Comparison of ENCODE assay signal across 7 mouse cellular contexts in genomic region chr4:135946659-135947301, GRCm38 (mm10). TPM values are rescaled to one million over a fixed set of nuclear protein-coding genes. Genes with fewer than 3 reads are reported as not detected.
DNase-seq lines count a peak whose midpoint lies in the region; ATAC-seq and TF ChIP-seq lines count a peak whose summit lies in the region.

No protein-coding gene starts in this region.

- H3K9me3 ChIP-seq in lung, postnatal 0 days (ENCODE audit: low read length): no peaks in the 10 kb centered on the region
- no peaks in the 10 kb centered on the region for H3K9me3 ChIP-seq in hindbrain, embryonic 13.5 days

- under 1% methylated on average over 28 of the region's 28 CpGs for WGBS in lung, postnatal 0 days
- 2% methylated on average over 28 of the region's 28 CpGs for WGBS in hindbrain, embryonic 13.5 days

- peak overlapping the region; percentile 69 for H3K27ac ChIP-seq in lung, postnatal 0 days (ENCODE audit: low read length)
- H3K27ac ChIP-seq in cortical plate, adult 2 months (ENCODE audit: insufficient read depth, low read length): peak overlapping the region; percentile 17; the same call in 1 of the 2 replicates
- H3K27ac ChIP-seq in hindbrain, embryonic 13.5 days: peak overlapping the region; percentile 83

- peaks cover 14% of the 10 kb centered on the region; the same call in 1 of the 2 replicates for H3K4me1 ChIP-seq in lung, postnatal 0 days (ENCODE audit: insufficient read depth, low read depth, low read length)
- H3K4me1 ChIP-seq in cortical plate, adult 2 months (ENCODE audit: control insufficient read depth, insufficient read depth, low read length): peaks cover 3% of the 10 kb centered on the region
- H3K4me1 ChIP-seq in hindbrain, embryonic 13.5 days (replicated peaks): peaks cover 34% of the 10 kb centered on the region

- no peak for TF ChIP-seq EP300 in lung, postnatal 0 days (IDR thresholded peaks at IDR 0.05)

- no peak for TF ChIP-seq POLR2A in cortical plate, adult 2 months (IDR thresholded peaks at IDR 0.05; ENCODE audit: extremely low read depth, insufficient read depth, low read length)

- 0 out of 2 replicates have a peak, but pooled peaks cover 9% of the 10 kb centered on the region for H3K36me3 ChIP-seq in lung, postnatal 0 days (ENCODE audit: insufficient read depth, low read length)
- peaks cover 13% of the 10 kb centered on the region for H3K36me3 ChIP-seq in hindbrain, embryonic 13.5 days

- H3K4me3 ChIP-seq in lung, postnatal 0 days (ENCODE audit: low read depth, low read length): peak overlapping the region; percentile 90
- H3K4me3 ChIP-seq in cortical plate, adult 2 months (ENCODE audit: insufficient read depth, low read length): peak overlapping the region; percentile 79
- H3K4me3 ChIP-seq in hindbrain, embryonic 13.5 days: peak overlapping the region; percentile 76

- DNase-seq in lung, postnatal 0 days (ENCODE audit: low spot score): peak; percentile 41
- no peak for DNase-seq in lung, postnatal 4 days
- DNase-seq in urinary bladder, postnatal 25 days (ENCODE audit: low spot score): no peak
- DNase-seq in thymus, postnatal 10 days (ENCODE audit: low spot score in 2 of 2): no peak

- peak; percentile 18 for ATAC-seq in lung, postnatal 0 days
- ATAC-seq in hindbrain, embryonic 13.5 days (ENCODE audit: low FRiP score): no peak; the same call in 1 of the 2 replicates
- ATAC-seq in megakaryocyte, adult 5-6 weeks (ENCODE audit: poor library complexity, severe bottlenecking): peak; percentile 22; the same call in 1 of the 2 replicates

- H3K4me2 ChIP-seq in lung, postnatal 0 days (replicated peaks; ENCODE audit: low read depth, low read length): peak overlapping the region; percentile 75
- H3K4me2 ChIP-seq in hindbrain, embryonic 13.5 days: peak overlapping the region; percentile 80

- H3K9ac ChIP-seq in lung, postnatal 0 days (replicated peaks; ENCODE audit: low read depth): peak overlapping the region; percentile 79
- H3K9ac ChIP-seq in hindbrain, embryonic 13.5 days: peak overlapping the region; percentile 85

- TF ChIP-seq CTCF in lung, postnatal 0 days (IDR thresholded peaks at IDR 0.05): no peak
- TF ChIP-seq CTCF in cortical plate, adult 2 months (IDR thresholded peaks at IDR 0.05; ENCODE audit: extremely low read depth, insufficient read depth, low read length): no peak

- H3K27me3 ChIP-seq in lung, postnatal 0 days (replicated peaks; ENCODE audit: insufficient read depth, low read length): no peaks in the 10 kb centered on the region
- no peaks in the 10 kb centered on the region for H3K27me3 ChIP-seq in hindbrain, embryonic 13.5 days

RNA-seq across cellular contexts. Expression of gene Hmgcl, which starts 0.5 kb away (rescaled TPM):
- polyA plus RNA-seq in lung, postnatal 0 days (2015; fragmentation: Nextera tagmentation; extraction: Ambion mirVana): 63.6 and 67.7 TPM in 2 replicates
- 46.4 and 50.5 TPM in 2 replicates for polyA plus RNA-seq in cortical plate, adult 2 months (2012; rRNA removed)
- 52.9 and 56.5 TPM in 2 replicates for polyA plus RNA-seq in hindbrain, embryonic 13.5 days (2015; fragmentation: Nextera tagmentation; extraction: Ambion mirVana)
- 60.7 and 76.8 TPM in 2 replicates for total RNA-seq in megakaryocyte, adult 5-6 weeks (2015)
- total RNA-seq in megakaryocyte, adult 5-6 weeks (2017): 54.9 and 60.4 TPM in 2 replicates

RNA-seq across cellular contexts. Expression of gene Gale, which starts 16.7 kb away (rescaled TPM):
- 37.0 and 40.5 TPM in 2 replicates for polyA plus RNA-seq in lung, postnatal 0 days (2015; fragmentation: Nextera tagmentation; extraction: Ambion mirVana)
- polyA plus RNA-seq in cortical plate, adult 2 months (2012; rRNA removed): 35.9 and 38.9 TPM in 2 replicates
- 39.5 and 41.2 TPM in 2 replicates for polyA plus RNA-seq in hindbrain, embryonic 13.5 days (2015; fragmentation: Nextera tagmentation; extraction: Ambion mirVana)
- total RNA-seq in megakaryocyte, adult 5-6 weeks (2015): 6.4 and 7.6 TPM in 2 replicates
- 10.0 and 11.6 TPM in 2 replicates for total RNA-seq in megakaryocyte, adult 5-6 weeks (2017)

RNA-seq across cellular contexts. Expression of gene Lypla2, which starts 25.6 kb away (rescaled TPM):
- polyA plus RNA-seq in lung, postnatal 0 days (2015; fragmentation: Nextera tagmentation; extraction: Ambion mirVana): 103 and 115 TPM in 2 replicates
- 98.6 and 108 TPM in 2 replicates for polyA plus RNA-seq in cortical plate, adult 2 months (2012; rRNA removed)
- polyA plus RNA-seq in hindbrain, embryonic 13.5 days (2015; fragmentation: Nextera tagmentation; extraction: Ambion mirVana): 209 and 211 TPM in 2 replicates
- 49.7 and 51.4 TPM in 2 replicates for total RNA-seq in megakaryocyte, adult 5-6 weeks (2015)
- 21.4 and 25.3 TPM in 2 replicates for total RNA-seq in megakaryocyte, adult 5-6 weeks (2017)

RNA-seq across cellular contexts. Expression of gene Fuca1, which starts 26.2 kb away (rescaled TPM):
- 107 and 131 TPM in 2 replicates for polyA plus RNA-seq in lung, postnatal 0 days (2015; fragmentation: Nextera tagmentation; extraction: Ambion mirVana)
- 36.9 and 37.8 TPM in 2 replicates for polyA plus RNA-seq in cortical plate, adult 2 months (2012; rRNA removed)
- polyA plus RNA-seq in hindbrain, embryonic 13.5 days (2015; fragmentation: Nextera tagmentation; extraction: Ambion mirVana): 55.8 and 60.9 TPM in 2 replicates
- total RNA-seq in megakaryocyte, adult 5-6 weeks (2015): 72.1 and 86.7 TPM in 2 replicates
- 143 and 189 TPM in 2 replicates for total RNA-seq in megakaryocyte, adult 5-6 weeks (2017)

RNA-seq across cellular contexts. Expression of gene Pithd1, which starts 40.3 kb away (rescaled TPM):
- polyA plus RNA-seq in lung, postnatal 0 days (2015; fragmentation: Nextera tagmentation; extraction: Ambion mirVana): 35.3 and 39.6 TPM in 2 replicates
- 103 and 110 TPM in 2 replicates for polyA plus RNA-seq in cortical plate, adult 2 months (2012; rRNA removed)
- 54.3 and 58.3 TPM in 2 replicates for polyA plus RNA-seq in hindbrain, embryonic 13.5 days (2015; fragmentation: Nextera tagmentation; extraction: Ambion mirVana)
- total RNA-seq in megakaryocyte, adult 5-6 weeks (2015): 14.9 and 18.5 TPM in 2 replicates
- total RNA-seq in megakaryocyte, adult 5-6 weeks (2017): 20.6 and 26.2 TPM in 2 replicates

Comparison
In these comparisons a context has a peak if more than half of its experiments do, and no peak if none do; other contexts are left out.
1. H3K27ac ChIP-seq: peak in every context shown above with its lines; median percentile 83 in hindbrain, embryonic 13.5 days; 69 in lung, postnatal 0 days; 17 in cortical plate, adult 2 months.